Mouse (Mus musculus): Measurements from ENCODE around the gene Pwwp2a. TPM values are rescaled to one million over a fixed set of nuclear protein-coding genes. Genes with fewer than 3 reads are reported as not detected.

The Pwwp2a gene
- total and polyA plus RNA-seq, 3 experiments: 13.0 to 31.0 (median 15.2) TPM

- Histone ChIP-seq H3K4me2 (ENCODE audit: insufficient read depth, low read depth, poor library complexity, severe bottlenecking) (no peak overlapping the region), H3K27ac (ENCODE audit: insufficient read depth, low read depth) (no peak overlapping the region), H3K9ac (ENCODE audit: insufficient read depth, low read depth) (no peak overlapping the region), H3K9me3 (replicated peaks; ENCODE audit: low read length) (peaks cover 4% of the 10 kb centered on the region), H3K27me3 (replicated peaks) (no peaks in the 10 kb centered on the region), H3K36me3 (replicated peaks in 1 of 2; ENCODE audit: control insufficient read depth in 1 of 2, insufficient read depth in 1 of 2, low read length in 1 of 2) (no peaks in the 10 kb centered on the region), H3K4me3 (replicated peaks in 1 of 3; ENCODE audit: low read depth in 2 of 3, low read length in 2 of 3, poor library complexity in 1 of 3) (no peak overlapping the region), H3K4me1 (ENCODE audit: control insufficient read depth in 1 of 2, insufficient read depth in 2 of 2) (peaks cover 3 to 23% of the 10 kb centered on the region in 2 experiments; a peak in 3 of 4 replicates), H3K79me2 (replicated peaks; ENCODE audit: control insufficient read depth, extremely low read depth, insufficient read depth, poor library complexity, severe bottlenecking) (no peaks in the 10 kb centered on the region)
- dilution Hi-C loops (cut with MboI; ENCODE audit: extremely low pct_ligation_motif_present, extremely low pct_unique_long_range_greater_than_20kb, low sequenced_read_pairs): no loop called here
- in situ Hi-C loops (cut with MboI; ENCODE audit: low pct_ligation_motif_present, low pct_unique_long_range_greater_than_20kb, low sequenced_read_pairs): no loop called here
- no peak for DNase-seq (ENCODE audit: extremely low read depth)
- TF ChIP-seq HCFC1 (IDR thresholded peaks at IDR 0.05; ENCODE audit: low read depth, low read length) (no peak), NELFE (IDR thresholded peaks at IDR 0.05; ENCODE audit: low read depth, low read length) (no peak), NRF1 (IDR thresholded peaks at IDR 0.05; ENCODE audit: low read depth, low read length) (no peak), MAX (IDR thresholded peaks at IDR 0.05; ENCODE audit: low read length) (no peak), MAFK (IDR thresholded peaks at IDR 0.05; ENCODE audit: insufficient replicate concordance, low read length) (no peak), TBP (conservative IDR thresholded peaks at IDR 0.05; ENCODE audit: low read depth, low read length) (no peak), USF2 (conservative IDR thresholded peaks at IDR 0.05; ENCODE audit: low read depth, low read length) (no peak)
These were observed 23.8 kb upstream of the Pwwp2a start for GRCm38 (mm10) chr11:43658010-43658409.

- dilution Hi-C loops (cut with MboI; ENCODE audit: extremely low pct_ligation_motif_present, extremely low pct_unique_long_range_greater_than_20kb, low sequenced_read_pairs): no loop called here
- Histone ChIP-seq H3K9me3 (replicated peaks; ENCODE audit: low read length) (no peaks in the 10 kb centered on the region), H3K27ac (ENCODE audit: insufficient read depth, low read depth) (no peak overlapping the region), H3K4me2 (ENCODE audit: insufficient read depth, low read depth, poor library complexity, severe bottlenecking) (no peak overlapping the region), H3K4me1 (ENCODE audit: control insufficient read depth in 1 of 2, insufficient read depth in 2 of 2) (no peaks in the 10 kb centered on the region), H3K4me3 (replicated peaks in 1 of 3; ENCODE audit: low read depth in 2 of 3, low read length in 2 of 3, poor library complexity in 1 of 3) (no peak overlapping the region), H3K79me2 (replicated peaks; ENCODE audit: control insufficient read depth, extremely low read depth, insufficient read depth, poor library complexity, severe bottlenecking) (no peaks in the 10 kb centered on the region), H3K27me3 (replicated peaks) (peaks cover 1% of the 10 kb centered on the region), H3K36me3 (replicated peaks in 1 of 2; ENCODE audit: control insufficient read depth in 1 of 2, insufficient read depth in 1 of 2, low read length in 1 of 2) (no peaks in the 10 kb centered on the region), H3K9ac (ENCODE audit: insufficient read depth, low read depth) (no peak overlapping the region)
- TF ChIP-seq USF1 (IDR thresholded peaks at IDR 0.05; ENCODE audit: low read depth, low read length) (no peak), CHD1 (IDR thresholded peaks at IDR 0.05; ENCODE audit: low read depth, low read length) (no peak), MAZ (IDR thresholded peaks at IDR 0.05; ENCODE audit: low read depth, low read length) (no peak), RAD21 (IDR thresholded peaks at IDR 0.05; ENCODE audit: low read depth, low read length) (no peak), JUN (IDR thresholded peaks at IDR 0.05; ENCODE audit: insufficient read depth, low read depth, low read length) (no peak)
- no peak for DNase-seq (ENCODE audit: extremely low read depth)
- in situ Hi-C loops (cut with MboI; ENCODE audit: low pct_ligation_motif_present, low pct_unique_long_range_greater_than_20kb, low sequenced_read_pairs): no loop called here
These were observed 14.6 kb upstream of the Pwwp2a start for GRCm38 (mm10) chr11:43667038-43667745.
